Mouse (Mus musculus) forebrain, embryonic 11.5 days (tissue): ENCODE data around the gene Tspan10. TPM values are rescaled to one million over a fixed set of nuclear protein-coding genes. Genes with fewer than 3 reads are reported as not detected.
A peak's percentile ranks its signal among the peaks of the same experiment; 100 is the strongest.

Source experiments
- ATAC-seq: fragments of 200-750 bp; cut with Nextera tagmentation; replicated peaks from 2 replicates; pipeline ENCODE4 v1.8.0; 2017; ENCODE audit warnings: moderate TSS enrichment; ENCODE audit not compliant: low FRiP score
- DNase-seq: peaks from one replicate; pipeline ENCODE4 v3.0.0-alpha.2; 2017; ENCODE audit warnings: low spot score
- H3K27ac ChIP-seq: fragments of 300-500 bp; sonication (generic); 2 replicates; pipeline ENCODE4 v1.5.1; 2014; ENCODE audit warnings: low read depth, low read length
- H3K27me3 ChIP-seq: fragments of 300-500 bp; sonication (generic); 2 replicates; pipeline ENCODE4 v1.6.1; 2014; ENCODE audit warnings: mild to moderate bottlenecking, low read length, mixed read lengths; ENCODE audit not compliant: control insufficient read depth, insufficient read depth
- H3K36me3 ChIP-seq: fragments of 300-500 bp; sonication (generic); 2 replicates; pipeline ENCODE4 v1.6.1; 2014; ENCODE audit warnings: mild to moderate bottlenecking, low read length, moderate library complexity, mixed read lengths; ENCODE audit not compliant: control insufficient read depth, insufficient read depth
- H3K4me1 ChIP-seq: fragments of 300-500 bp; sonication (generic); replicated peaks from 2 replicates; pipeline ENCODE4 v1.6.1; 2014; ENCODE audit warnings: low read length, mixed read lengths; ENCODE audit not compliant: control insufficient read depth, insufficient read depth
- H3K4me2 ChIP-seq: fragments of 300-500 bp; sonication (generic); 2 replicates; pipeline ENCODE4 v1.6.1; 2014; ENCODE audit warnings: low read depth, mild to moderate bottlenecking, low read length, moderate library complexity, mixed read lengths; ENCODE audit not compliant: severe bottlenecking
- H3K4me3 ChIP-seq: fragments of 300-500 bp; sonication (generic); 2 replicates; pipeline ENCODE4 v1.5.1; 2014; ENCODE audit warnings: low read depth, low read length
- H3K9ac ChIP-seq: fragments of 300-500 bp; sonication (generic); 2 replicates; pipeline ENCODE4 v1.6.1; 2014; ENCODE audit warnings: low read length
- H3K9me3 ChIP-seq: fragments of 300-500 bp; sonication (generic); 2 replicates; pipeline ENCODE4 v1.6.1; 2016; ENCODE audit warnings: low read length, mixed read lengths; ENCODE audit not compliant: control insufficient read depth
- WGBS: fragments of 180-500 bp; shearing (Covaris S2); extraction: QIAGEN DNeasy Blood & Tissue Kit; methylation state at CpG from one replicate; pipeline ENCODE4 v1.1.7; 2014; 5-methylcytosine and 5-hydroxymethylcytosine counted together
- polyA plus RNA-seq: library from polyadenylated mRNA; unstranded; fragments of >200 nt; fragmentation: Nextera tagmentation; extraction: Ambion mirVana; gene quantifications from 2 replicates; pipeline ENCODE4 v1.2.1, GENCODE M21; 2014

The Tspan10 gene
- polyA plus RNA-seq, 1 experiment from 2014 or later: 0.19 TPM

DNA sequence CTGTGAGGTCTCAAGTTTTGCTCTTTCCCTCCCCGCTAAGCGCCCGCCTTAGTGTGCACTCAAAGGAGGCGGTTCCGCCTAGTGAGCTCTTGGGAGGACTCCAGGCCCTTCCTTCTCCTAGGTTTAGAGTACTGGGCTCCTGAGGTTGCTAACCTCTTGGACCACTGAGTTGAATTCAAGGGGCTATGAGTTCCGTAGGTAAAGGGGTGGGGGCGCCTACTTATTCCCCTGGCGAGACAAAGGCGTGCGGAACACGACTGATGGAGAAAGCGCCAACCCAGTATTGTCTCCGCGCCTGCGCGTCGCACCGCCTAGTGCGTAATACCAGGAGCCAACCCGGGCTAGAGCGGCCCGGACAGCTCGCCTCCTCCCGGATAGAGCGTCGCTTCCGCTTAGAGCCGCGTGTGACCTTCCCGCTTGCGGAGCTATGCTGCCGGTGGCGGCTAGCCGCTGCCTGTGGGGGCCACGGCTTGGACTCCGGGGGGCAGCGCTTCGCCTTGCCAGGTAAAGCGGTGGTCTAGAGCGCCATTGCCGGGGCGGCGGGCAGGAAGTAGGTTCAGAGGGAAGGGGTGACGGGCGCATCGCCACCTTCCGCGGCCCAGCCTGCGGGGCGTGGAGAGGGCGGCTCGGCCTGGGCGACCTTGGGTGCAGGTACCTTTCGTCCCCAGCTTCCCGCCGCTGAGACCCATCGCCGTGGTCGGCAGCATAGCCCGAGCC is 42.0 kb downstream of the Tspan10 start, which contains the start of gene Mrpl12:
Mrpl12 (plus strand) TSS at position 349 of the 717 bp plus-strand sequence.
- peak within 1 kb of the TSS; percentile 87 for H3K4me2 ChIP-seq
- WGBS: under 1% methylated on average over 58 of the region's 60 CpGs
- H3K9ac ChIP-seq: peak within 1 kb of the TSS; percentile 94
- H3K4me3 ChIP-seq: peak within 1 kb of the TSS; percentile 72
- peak; percentile 93 for DNase-seq
- H3K27ac ChIP-seq: peak within 1 kb of the TSS; percentile 76
- peaks cover 11% of the 10 kb centered on the region for H3K4me1 ChIP-seq
- peak; percentile 95 for ATAC-seq
- no peaks in the 10 kb centered on the region for H3K9me3 ChIP-seq
- H3K36me3 ChIP-seq: peaks cover 15% of the 10 kb centered on the region; the same call in 1 of the 2 replicates
- H3K27me3 ChIP-seq: no peaks in the 10 kb centered on the region

DNA sequence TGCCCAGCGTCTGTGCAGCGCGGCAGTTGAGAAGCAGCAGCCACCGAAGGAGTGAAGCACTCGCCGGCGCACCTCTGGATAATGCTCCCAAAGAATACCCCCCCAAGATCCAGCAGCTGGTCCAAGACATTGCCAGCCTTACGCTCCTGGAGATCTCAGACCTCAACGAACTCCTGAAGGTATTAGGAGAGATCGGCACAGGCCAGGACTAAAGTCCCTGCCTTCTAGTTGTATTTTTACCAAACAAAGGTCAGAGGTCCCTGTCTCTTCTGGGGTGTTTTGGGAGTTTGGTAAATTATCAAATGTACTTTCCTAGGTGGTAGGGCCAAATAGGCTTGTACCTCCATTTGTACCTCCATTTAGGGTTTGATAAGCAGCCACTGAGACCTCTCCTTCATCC is 42.8 kb downstream of the Tspan10 start:
- Histone ChIP-seq H3K27ac (peak overlapping the region; percentile 2; the same call in 1 of the 2 replicates), H3K4me1 (peaks cover 12% of the 10 kb centered on the region), H3K27me3 (no peaks in the 10 kb centered on the region), H3K4me3 (peak overlapping the region; percentile 72), H3K9me3 (no peaks in the 10 kb centered on the region), H3K9ac (peak overlapping the region; percentile 94), H3K36me3 (peaks cover 11% of the 10 kb centered on the region; the same call in 1 of the 2 replicates), H3K4me2 (peak overlapping the region; percentile 87)
- no peak for DNase-seq
- no peak for ATAC-seq
- WGBS: 15% methylated on average over 10 of the region's 10 CpGs

DNA sequence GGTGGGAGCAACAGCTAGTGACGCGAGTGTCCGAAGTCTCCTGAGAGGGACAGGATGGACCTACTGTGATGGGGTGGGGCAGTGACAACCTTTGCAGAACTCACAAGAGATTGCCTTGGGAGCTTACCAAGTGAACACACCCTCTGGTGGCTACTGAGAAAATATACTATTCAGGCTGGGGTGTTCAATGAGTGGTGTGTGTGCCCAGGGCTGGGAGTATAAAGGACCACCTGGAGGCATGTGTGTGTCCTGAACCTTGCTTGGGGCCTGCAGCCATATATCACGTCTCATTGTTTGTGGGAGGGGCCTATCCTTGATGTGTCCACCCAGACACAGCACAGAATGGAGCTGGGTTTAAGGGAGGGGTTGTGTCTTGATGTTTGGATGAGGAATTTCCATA is 46.1 kb downstream of the Tspan10 start:
- ATAC-seq: no peak
- H3K4me3 ChIP-seq: no peak overlapping the region
- H3K36me3 ChIP-seq: peaks cover 11% of the 10 kb centered on the region; the same call in 1 of the 2 replicates
- H3K27me3 ChIP-seq: no peaks in the 10 kb centered on the region
- no peak overlapping the region for H3K4me2 ChIP-seq
- no peaks in the 10 kb centered on the region for H3K9me3 ChIP-seq
- no peak overlapping the region for H3K9ac ChIP-seq
- no peak for DNase-seq
- H3K27ac ChIP-seq: no peak overlapping the region
- H3K4me1 ChIP-seq: peaks cover 27% of the 10 kb centered on the region
- 80% methylated on average over 4 of the region's 4 CpGs for WGBS

DNA sequence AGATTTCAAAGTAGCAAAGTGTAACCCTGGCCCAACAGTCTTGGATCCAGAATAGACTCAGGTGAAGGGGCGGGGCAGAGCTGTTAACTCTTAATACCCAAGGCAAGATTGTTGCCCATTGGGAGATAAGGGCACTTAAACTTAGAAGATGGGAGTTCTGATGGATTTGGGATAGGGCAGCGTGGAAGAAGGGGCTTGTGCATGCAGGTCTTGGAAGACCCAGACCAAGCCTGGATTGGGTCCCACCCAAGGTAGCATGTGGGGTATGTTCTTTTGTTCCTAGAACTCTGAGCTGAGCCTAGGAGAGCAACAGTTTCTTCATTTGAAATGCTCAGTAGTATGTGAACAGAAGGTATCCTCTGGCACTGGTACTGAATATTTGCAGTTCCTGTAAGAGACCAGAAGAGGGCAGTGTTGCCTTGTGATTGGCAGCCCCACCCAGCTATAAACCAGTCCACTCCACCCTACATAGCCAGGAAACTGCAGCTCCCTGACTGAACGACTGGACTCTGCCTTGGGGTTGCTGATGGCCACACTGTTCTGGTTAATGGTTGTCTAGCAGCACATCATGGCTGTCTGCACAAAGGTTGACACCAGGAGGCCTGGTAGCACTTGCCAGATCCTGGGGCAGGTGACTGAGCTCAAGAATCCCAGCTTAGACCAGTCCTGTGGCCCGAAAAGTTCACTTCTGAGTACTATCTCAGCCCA is 46.8 kb downstream of the Tspan10 start:
- ATAC-seq: no peak
- 67% methylated on average over 4 of the region's 4 CpGs for WGBS

DNA sequence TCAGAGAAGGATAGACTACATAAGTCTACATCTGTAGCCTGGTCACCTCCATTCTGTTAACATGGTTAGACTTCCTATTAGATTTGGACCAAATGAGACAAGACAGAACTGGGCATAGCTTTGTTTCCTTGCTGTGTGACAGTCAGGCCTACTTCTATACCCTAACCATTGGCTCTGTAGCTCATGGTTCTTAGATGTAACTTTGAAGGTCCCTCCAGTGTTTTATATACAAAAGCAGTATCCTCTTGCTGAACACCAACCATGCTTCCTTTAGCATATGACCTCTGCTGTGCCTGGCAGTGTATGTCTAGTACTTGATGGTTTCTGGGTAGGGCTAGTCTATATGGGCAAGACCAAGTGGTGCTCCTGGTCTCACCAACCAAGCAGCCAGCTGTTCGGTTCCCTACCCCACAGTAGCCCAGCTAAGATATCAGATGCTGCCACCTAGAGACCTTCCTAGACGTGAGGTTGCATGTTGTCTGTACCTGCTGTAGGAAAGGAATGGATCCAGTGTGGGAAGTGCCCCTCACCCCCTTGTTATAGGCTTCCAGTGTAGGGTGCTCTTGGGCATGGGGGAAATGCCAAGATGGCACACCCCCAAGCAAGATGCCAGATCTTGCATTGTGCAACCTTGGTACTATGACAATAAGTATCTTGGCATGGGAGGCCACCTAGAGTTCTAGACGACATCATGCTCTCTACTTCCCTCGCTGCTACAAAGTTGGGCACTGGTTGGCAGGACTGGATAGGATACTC is 48.0 kb downstream of the Tspan10 start:
- no peak for ATAC-seq
- H3K9me3 ChIP-seq: no peaks in the 10 kb centered on the region
- no peaks in the 10 kb centered on the region for H3K27me3 ChIP-seq
- WGBS: 43% methylated on average over 4 of the region's 4 CpGs
- H3K4me3 ChIP-seq: 0 out of 2 replicates have a peak overlapping the region, but pooled peaks have one; percentile 0
- H3K9ac ChIP-seq: peak overlapping the region; percentile 79; the same call in 1 of the 2 replicates
- H3K4me1 ChIP-seq: peaks cover 25% of the 10 kb centered on the region
- no peak for DNase-seq
- peak overlapping the region; percentile 74 for H3K4me2 ChIP-seq
- peaks cover 11% of the 10 kb centered on the region; the same call in 1 of the 2 replicates for H3K36me3 ChIP-seq
- peak overlapping the region; percentile 65; the same call in 1 of the 2 replicates for H3K27ac ChIP-seq

More for the DNA sequence above, 46.8 kb downstream of the Tspan10 start:
- H3K4me3 ChIP-seq: no peak overlapping the region; the same call in 1 of the 2 replicates
- peaks cover 11% of the 10 kb centered on the region; the same call in 1 of the 2 replicates for H3K36me3 ChIP-seq
- H3K4me2 ChIP-seq: no peak overlapping the region
- peaks cover 30% of the 10 kb centered on the region for H3K4me1 ChIP-seq
- no peak overlapping the region for H3K27ac ChIP-seq
- no peak overlapping the region for H3K9ac ChIP-seq
- H3K27me3 ChIP-seq: no peaks in the 10 kb centered on the region
- H3K9me3 ChIP-seq: no peaks in the 10 kb centered on the region
- DNase-seq: peak; percentile 75

DNA sequence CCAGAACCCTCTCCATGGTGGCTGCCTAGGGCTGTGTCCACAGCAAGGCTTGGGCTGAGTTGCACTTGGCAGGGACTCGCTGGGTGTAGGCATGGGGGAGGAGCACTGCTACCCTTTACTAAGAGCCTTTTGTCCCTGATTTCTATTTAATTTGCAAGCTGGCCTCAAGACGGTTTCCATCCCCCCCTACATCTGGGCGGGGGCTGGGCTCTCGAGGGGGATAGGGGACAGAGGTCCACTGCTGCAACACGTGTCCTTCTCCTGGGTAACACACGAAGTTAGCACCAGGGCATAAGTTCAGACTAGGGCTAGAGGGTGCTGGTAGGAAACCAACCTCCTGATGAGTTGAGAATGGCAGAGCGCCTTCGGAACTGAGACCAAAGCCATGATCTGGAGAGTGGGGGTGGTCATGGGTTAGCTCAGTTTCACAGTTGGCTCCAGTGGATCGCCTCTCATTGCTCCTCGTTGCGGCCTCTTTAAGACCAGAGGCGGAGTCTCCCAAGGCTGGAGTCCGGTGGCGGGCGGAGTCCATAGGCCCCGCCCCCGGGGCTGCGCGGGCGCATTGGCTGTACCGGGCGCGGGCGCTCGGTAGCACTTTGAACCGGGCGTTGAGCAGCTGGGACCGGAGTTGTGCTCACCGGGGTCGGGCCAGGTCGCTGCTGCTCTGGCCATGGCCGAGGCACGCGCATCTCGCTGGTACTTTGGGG is 49.0 kb downstream of the Tspan10 start, which contains the start of gene Slc25a10:
Slc25a10 (plus strand) TSS at position 524 of the 707 bp plus-strand sequence.
- no peaks in the 10 kb centered on the region for H3K27me3 ChIP-seq
- ATAC-seq (peak; percentile 90), DNase-seq (peak; percentile 93)
- peak within 1 kb of the TSS; percentile 65; the same call in 1 of the 2 replicates for H3K27ac ChIP-seq
- H3K4me3 ChIP-seq: peak within 1 kb of the TSS; percentile 92
- peak within 1 kb of the TSS; percentile 79 for H3K9ac ChIP-seq
- peaks cover 11% of the 10 kb centered on the region; the same call in 1 of the 2 replicates for H3K36me3 ChIP-seq
- no peaks in the 10 kb centered on the region for H3K9me3 ChIP-seq
- H3K4me1 ChIP-seq: peaks cover 20% of the 10 kb centered on the region
- peak within 1 kb of the TSS; percentile 74 for H3K4me2 ChIP-seq
- under 1% methylated on average over 35 of the region's 35 CpGs for WGBS

DNA sequence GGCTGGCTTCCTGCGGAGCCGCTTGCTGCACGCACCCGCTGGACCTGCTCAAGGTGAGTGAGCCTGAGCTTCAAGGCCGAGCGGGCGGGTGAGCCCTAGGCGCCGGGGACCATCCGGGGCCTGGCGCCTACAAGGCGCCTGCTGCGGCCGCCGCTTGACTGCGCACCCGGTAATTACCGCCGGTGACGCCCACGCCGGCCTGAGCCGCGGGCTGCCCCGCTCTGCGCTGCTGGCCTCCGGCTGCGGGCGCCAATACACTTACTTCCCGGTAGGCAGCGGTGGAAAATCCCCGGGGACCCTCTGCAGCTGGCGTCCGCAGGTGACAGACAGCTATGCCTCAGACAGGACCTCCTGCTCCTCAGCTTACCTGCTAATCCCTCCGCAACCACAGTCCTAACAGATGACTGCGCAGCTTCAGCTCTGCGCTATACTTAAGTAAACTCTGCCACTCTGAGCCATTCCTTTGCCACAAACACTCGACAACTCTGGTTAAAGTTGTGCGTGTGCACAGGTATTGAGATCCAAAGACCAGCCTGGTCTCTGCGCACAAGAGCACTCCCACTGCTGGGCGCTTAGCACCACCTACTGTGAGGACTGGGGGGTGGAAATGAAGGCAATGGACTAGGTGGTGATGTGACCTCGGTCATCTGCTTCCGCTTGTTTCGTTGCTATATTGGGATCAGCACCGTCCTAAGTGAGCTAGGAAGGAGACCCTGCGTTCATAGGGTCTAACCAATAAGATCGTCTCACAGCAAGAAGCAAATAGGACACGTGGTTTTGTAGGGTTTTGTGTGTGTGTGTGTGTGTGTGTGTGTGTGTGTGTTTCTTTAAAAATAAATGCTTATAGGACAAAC is 49.8 kb downstream of the Tspan10 start:
- Histone ChIP-seq H3K36me3 (peaks cover 13% of the 10 kb centered on the region; the same call in 1 of the 2 replicates), H3K27me3 (no peaks in the 10 kb centered on the region), H3K9me3 (no peaks in the 10 kb centered on the region), H3K4me2 (peak overlapping the region; percentile 74), H3K4me1 (peaks cover 20% of the 10 kb centered on the region), H3K9ac (peak overlapping the region; percentile 79), H3K27ac (peak overlapping the region; percentile 65; the same call in 1 of the 2 replicates), H3K4me3 (peak overlapping the region; percentile 92)
- DNase-seq: no peak
- 0% methylated on average over 48 of the region's 48 CpGs for WGBS
- ATAC-seq: no peak; the same call in none of the 2 replicates
